Mouse (Mus musculus) retina, postnatal 1 day (tissue): ENCODE results near the gene Hps3.
A peak's percentile ranks its signal among the peaks of the same experiment; 100 is the strongest.
"Not testable (repeated sequence)": the region's sequence is repeated elsewhere in the genome, so short reads cannot be mapped to it uniquely, and the experiment has no call there.

ENCODE experiments used
- DNase-seq: peaks from one replicate; pipeline ENCODE4 v3.0.0-alpha.2; 2012

Hps3 gene

DNA sequence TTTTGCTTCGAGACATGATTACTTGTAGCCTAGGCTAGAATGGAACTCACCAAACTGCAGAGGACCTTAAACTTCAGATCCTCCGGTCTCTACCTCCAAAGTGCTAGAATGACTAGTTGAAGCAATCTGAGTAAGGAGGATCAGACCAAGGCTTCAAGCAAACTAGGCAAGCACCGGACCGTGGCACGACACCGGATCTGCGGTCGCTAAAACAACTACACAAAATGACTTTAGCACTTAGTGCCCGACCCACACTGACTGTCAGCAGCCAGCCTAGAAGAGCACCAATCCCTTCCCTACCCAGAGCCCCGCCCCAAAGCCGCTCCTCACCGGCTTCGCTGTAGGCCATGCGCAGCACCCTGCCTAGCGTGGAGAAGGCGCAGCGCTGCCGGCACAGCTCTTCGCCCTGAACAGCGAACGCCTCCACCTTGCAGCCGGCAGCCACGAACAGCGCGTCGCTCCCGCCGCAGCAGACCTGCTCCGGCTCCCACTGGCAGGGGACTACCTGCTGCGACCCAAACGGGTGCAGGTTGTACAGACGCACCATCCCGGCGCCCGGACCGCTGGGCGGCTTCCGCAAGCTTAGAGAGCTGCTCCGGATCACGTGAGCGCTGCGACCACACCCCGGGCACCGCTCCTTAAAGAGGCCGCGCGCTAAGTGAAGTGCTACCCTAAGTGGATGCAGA, at the start of gene Hps3:
Hps3 (minus strand) TSS at position 597 of the 686 bp plus-strand sequence.
- DNase-seq: peak; percentile 88

DNA sequence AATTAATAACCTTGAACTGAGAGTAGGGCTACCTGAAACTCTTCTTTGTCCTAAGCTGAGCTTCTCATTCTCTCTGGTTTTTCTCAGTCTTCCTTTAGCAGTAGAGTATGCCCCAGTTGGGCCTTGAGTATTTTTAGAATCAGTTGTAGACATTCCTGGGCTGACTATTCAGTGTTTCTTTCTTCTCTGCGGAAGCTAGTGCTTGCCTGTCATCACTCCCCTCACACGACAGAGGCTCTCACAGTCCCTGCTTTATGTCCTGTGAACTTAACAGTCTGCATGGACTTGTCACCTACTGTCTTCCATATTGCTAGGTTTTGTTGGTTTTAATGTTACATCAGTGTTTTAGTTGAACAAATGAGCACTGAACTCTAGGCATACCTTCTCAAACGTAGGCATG, 47.0 kb upstream of the Hps3 start:
- no peak for DNase-seq

DNA sequence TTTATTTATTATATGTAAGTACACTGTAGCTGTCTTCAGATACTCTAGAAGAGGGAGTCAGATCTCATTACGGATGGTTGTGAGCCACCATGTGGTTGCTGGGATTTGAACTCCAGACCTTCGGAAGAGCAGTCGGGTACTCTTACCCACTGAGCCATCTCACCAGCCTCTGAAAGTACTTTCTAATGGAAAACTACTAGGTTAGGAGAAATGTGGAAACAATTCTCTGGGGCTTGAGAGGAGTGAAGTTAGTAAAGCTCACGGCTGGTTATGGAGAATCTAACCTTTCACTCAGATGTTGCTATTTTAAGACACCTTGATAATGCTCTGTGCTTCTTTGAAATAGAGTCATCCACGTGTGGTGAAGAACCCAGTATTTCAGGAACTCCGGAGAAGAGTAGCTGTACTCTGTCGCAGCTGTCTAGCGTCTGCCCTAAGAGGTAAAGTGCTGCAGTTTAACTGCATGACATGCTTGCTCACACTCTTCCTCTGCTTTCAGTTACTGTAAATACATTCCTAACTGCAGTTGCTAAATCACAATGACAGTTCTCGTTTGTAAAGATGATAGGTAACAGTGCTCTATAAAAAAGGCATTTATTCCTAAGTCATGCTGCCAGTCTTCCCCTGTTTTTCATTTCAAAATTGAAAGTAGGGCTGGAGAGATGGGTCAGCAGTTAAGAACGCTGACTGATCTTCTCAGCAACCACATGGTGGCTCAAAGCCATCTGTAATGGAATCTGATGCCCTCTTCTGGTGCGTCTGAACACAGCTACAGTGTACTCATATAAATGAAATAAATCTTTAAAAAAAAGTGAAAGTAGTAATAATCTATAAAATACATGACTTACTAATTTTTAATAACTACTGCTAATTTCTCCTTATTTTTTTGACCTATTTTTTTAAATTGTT, 41.3 kb upstream of the Hps3 start:
- peak; percentile 6 for DNase-seq

DNA sequence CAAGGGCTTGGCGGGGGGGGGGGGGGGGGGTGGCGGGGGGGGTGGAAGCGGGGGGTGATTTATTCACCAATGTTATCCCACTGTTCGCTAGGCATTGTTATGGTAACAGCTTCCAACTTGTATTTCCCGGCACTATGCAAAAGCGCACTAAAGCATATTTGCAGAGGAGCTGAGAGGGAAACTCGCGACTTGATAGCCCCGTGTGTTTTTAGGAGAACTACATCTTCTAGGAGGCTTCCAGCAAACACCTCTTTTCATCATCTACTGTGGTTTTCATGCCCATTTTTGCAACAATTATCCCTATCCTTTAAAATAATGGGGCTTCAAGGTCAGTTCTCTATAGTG, 23.1 kb upstream of the Hps3 start:
- DNase-seq: no peak

DNA sequence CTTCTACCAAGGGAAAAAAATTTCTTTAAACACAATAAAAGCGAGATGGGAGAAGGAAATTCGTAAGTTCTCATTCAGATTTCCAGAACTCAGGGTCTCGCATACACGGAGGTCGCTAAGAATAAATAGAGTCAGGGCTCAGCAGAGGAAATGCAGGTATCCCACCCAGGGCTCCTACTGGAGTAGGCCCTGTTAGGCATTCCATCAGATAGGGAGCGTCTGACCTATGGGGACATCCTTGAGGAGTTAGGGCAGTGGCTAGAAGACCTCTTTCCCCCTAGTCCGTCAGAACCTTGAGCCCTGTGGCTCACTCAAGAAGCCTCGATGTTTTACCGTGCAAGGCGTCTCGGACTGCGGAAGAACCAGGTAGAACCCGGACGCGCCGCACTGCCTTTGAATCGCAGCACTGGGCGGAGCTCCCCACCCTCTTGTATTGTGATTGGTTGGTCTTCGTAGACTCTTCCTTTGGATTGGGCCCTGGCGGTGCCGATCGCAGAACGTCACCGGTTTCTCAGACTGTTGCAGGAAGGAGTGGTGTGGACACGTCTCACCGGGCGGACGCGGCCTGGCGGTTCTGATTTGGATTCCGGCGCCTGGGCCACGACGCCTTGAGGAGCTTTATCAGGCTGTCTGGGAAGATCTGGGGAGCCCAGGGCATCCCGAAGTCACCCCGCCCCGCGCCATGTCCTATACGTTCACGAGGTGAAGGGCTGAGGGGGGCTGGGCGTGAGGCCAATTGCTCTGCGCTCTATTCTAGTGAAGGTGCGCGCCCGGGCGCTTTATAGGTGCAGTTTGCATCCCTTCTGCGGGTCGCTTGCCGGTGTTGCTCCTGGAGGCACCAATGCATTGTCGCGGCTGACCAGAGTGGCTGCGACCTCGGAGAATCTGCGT, 22.4 kb upstream of the Hps3 start, which contains the start of gene Hltf:
Hltf (plus strand) TSS at position 506 of the 891 bp plus-strand sequence.
- peak; percentile 96 for DNase-seq

DNA sequence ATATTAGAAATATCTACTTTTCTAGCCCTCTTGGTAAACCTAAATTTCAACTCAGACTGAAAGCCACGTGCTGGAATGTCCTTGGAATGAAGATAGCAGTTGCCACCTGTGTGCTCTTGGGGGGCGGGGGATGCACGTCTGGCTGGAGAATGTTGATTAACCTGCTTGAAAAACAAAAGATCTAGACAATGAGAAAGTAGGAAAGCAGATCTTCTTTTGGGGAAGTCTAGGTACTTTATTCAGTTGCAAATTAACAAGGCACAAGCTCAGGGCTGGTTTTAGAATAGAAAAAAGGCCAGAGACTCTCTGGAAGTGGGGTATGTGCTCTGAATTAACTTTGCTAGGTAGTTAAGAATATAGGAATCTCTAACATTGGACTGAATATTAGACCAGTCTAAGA, 9.6 kb upstream of the Hps3 start:
- DNase-seq: not testable (repeated sequence)

DNA sequence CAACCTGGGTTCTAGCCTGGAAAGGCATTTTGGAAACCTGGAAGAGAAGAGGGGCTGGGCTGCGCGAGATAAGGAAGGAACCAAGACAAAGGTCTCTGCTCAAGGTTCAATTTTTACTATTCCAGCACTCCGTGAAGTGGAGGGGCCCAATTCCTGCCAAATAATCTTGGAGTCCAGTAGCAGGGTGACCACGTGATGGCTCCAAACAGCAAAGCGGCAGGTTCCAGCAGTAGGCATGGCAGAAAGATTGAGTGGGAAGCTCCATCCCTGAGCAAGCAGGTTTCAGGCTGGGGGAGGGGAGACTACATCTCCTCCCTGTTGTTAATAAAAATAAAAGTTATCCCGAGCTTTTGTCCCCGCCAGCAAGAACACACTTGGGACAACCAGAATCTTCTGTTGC, 6.3 kb upstream of the Hps3 start:
- not testable (repeated sequence) for DNase-seq

DNA sequence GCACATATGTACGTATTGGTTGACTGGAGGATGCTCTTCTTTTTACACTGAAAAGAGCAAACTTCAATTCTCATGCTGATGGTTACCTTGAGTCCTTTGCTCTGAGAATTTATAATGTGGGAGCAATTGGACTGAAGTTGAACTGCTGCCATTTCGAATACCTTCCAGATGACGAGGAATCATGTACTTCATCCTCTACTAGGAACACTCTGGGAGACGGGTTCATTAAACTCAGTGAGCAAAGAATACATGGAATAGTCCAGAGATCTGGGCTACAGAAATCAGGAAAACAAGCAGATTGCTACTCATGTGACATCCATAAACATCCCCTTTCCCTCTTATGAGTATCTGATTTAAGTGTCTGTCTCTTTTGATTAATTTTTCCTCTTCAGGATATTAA, 954 bp upstream of the Hps3 start:
- no peak for DNase-seq

DNA sequence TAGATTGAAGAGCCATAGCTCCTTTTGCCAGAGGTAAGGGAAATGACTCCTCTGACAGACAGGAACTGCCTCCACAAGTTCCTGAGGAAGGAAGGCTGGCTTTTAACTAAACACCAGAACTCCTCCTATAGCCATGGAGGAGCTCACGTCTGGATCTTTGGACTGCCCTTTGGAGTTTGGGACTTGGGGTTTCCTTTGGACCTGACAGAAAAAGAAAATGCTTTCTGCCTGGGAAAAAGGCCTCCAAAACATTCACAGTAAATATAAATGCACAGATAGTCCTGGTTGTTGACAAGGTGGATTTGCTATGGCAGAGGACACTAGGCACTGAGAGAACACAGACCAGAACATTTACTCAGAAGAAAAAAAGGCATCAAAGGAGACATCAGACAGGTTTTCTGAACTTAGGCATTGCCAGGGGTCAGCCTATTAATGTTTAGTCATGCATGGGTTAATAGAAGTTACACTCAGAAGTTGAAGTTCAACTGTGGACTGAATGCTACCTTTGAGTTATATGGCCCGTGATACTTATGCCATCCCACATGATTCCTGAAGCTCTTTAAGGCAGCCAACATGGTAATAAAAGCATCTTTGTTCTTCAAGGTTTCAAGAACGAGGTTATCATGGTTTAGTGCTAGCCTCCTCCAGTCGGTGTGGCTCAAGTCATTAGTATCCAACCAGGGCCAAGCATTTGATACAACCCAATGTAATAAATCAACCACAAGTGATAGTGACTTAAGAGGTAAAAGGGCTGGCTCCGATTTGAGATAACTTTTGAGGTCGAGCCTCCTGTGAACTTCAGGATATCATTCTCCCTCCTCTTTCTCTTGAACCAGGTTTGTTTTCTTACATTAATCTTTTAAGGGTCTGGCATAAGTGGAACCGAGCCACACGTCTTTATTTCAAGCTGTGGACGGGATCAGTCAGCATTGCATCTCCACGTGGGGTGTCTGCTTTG, 1.1 kb downstream of the Hps3 start:
- DNase-seq: no peak

DNA sequence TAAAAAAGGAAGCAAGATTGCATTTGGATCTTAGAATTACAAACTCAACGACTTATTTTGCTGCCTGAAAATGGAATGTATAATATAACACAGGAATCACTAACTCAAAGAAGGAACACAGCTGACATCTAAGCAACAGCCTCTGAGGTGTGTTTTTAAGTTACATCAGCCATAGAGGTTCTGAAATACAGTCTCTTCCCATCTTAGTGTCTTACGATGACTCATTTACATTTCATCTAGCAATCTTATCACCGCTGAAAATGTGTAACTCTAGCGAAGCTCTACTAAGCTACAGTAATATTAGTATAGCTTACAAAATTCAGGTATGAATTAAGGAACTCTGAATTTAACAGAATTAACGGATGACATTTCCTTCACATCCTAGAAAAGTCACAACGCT, 4.3 kb downstream of the Hps3 start:
- DNase-seq: no peak

DNA sequence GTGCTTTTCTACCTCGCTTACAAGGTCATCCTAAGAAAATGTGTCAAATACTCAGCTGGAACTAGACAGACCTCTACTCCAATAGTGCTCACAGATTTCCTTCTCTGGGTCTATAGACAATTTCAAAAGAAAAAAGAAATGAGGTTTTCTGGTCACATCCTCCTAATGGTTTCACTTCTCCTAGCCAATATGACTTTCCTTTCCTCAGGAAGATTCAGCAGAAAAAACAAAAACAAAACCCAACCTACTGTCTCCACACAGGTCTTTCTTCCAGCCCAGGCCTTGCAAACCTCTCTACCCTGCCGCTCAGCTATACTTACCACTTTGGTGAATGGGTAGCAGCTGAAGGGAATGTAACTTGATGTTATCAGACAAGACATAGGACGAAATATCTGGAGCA, 6.5 kb downstream of the Hps3 start:
- no peak for DNase-seq

DNA sequence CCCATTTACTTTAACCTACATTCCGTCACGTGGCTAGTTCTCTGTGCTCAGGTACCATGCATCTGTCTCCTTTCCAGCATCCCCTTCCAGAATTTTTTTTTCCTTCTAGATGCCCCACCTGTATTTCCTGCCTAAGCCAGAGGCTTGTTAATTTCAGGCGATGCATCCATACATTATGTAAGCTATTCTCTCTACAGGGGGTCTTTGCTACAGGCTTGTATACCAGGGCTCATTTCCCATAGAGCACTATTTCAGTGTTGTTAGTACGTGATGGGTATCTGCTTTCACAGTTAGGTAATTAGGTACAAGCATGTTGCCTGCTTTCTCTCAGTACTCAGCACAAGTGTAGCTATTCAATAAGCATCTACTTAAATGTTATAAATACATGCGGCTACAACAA, 7.3 kb downstream of the Hps3 start:
- no peak for DNase-seq

DNA sequence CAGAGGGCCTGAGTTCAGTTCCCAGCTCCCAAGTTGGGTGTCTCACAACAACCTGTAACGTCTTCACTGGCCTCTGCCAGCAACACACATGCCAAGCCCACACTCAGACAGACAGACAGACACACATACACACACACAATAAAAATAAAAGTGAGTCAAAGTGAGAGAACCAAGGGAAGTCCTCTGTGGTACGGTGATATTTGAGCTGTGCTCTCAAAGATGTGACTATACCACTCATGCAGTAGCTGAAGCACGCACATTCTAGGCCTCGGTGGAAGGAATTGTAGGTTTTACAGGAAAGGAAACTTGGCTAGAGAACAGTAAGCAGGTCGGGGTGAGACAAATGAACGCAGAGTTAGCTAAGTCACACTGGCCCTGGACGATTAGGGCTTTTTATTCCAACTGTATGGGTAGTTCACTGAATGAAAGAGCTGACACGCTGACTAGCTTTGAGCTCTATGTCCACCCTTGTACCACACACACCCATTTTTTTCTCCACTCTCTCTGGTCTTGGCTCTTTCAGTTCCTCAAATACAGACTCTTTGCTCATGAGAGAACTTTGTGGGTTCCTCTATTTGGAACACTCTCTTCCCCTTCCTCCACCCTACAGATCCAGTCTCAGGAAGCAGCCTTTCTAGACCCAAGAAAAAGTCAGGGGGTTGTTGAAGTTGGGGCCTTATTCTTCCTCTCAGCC, 8.0 kb downstream of the Hps3 start:
- DNase-seq: no peak

DNA sequence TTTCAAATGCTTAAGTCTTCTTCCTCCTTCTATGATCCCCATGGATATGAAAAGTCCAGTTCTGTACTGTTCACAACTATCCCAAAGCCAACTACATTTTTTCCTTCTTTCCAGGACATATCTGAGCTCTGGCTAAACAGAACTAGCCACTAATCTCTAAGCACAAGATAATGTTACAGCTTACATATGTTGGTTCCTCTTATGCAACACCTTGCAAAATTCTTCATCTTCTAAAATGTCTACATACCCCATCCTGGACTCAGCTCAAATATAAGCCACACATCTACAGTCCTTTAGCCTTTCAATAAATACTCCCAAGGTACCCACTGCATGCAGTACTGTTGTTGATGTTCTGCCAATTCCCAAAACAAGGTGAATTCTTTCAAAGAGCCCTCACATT, 8.6 kb downstream of the Hps3 start:
- no peak for DNase-seq

DNA sequence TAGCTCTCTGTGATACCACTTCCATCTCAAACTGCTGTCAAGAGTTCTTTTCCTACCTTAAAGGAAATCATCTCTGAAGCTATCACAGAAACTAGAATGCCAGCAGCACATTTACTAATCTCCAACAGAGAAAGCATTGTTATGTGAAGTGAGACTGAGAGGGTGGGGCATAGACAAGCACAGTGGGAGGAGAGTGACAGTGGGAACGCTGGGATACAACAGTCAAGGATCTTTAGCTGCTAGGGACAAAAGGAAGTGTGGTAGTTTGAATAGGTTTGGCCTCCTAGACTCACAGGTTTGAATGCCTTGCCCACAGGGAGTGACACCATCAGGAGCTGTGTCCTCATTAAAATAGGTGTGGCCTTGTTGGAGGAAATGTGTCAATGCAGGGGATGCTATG, 11.3 kb downstream of the Hps3 start:
- DNase-seq: no peak

DNA sequence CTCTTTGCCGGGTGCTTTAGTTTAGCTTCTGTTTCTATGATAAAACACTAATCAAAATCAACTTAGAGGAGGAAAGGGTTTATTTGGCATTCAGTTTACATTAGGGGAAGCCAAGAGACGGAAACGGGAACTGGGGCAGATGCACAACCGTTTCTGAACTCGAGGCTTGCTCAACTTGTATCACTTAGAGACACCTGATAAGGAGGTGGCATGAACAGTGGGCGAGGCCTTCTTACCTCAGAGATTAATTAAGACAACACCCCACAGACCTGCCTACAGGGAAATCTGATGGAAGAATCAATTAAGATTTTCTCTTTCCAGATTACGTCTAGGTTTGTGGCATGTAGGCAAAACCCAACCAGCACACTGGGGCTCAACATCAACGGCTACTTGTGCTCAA, 17.0 kb downstream of the Hps3 start:
- DNase-seq: no peak

DNA sequence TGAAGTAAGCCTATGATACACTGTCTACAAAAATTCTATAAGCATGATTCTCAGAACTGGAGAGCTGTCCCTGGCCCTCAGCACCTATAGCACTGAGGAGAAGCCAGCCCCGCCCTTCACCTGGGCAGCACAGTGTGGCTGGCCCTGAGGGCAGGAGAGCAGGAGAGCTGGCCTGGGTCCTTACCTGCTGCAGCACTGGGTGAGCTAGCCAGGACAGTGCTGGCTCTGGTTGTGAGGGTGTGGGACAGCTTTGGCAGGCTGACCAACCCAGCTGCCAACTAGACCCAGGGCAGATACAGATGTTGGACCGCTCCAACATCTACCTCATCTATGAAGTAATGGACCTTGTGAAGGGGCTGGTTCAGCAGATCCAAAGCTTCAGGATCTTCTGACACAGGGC, 20.7 kb downstream of the Hps3 start:
- no peak for DNase-seq

DNA sequence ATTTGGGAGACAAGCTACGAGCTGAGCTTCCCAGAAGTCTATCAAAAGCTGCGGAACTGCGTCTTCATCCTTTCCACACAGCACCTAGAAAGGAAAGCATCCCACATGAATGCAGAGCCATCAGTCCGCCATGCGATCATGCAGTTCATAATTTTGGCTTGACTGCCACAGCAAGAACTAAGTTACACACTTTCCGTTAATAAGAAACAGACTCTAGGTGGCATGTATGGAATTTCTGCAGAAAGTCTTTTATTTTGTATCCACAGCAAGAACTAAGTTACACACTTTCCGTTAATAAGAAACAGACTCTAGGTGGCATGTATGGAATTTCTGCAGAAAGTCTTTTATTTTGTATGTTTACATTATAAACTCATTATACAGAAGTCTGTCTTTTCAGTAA, 24.2 kb downstream of the Hps3 start:
- not testable (repeated sequence) for DNase-seq

DNA sequence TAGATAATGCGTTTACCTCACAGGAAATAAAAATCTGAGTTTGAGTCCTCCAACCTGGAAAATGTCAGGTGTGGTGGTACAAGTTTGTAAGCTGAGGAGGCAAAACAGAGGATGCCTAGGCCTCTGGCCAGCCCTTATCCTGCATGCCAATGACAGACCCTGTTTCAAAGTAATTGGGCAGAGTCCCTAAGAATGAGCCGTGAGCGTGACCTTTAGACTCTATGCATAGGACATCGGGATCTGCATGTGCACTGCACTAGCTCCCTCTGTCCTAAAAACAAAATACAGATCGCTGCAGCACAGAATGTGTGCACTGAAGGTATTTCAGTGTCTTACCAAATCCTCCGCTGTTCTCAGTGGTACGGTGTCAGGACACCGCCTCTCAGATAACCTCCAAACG, 24.7 kb downstream of the Hps3 start:
- no peak for DNase-seq

DNA sequence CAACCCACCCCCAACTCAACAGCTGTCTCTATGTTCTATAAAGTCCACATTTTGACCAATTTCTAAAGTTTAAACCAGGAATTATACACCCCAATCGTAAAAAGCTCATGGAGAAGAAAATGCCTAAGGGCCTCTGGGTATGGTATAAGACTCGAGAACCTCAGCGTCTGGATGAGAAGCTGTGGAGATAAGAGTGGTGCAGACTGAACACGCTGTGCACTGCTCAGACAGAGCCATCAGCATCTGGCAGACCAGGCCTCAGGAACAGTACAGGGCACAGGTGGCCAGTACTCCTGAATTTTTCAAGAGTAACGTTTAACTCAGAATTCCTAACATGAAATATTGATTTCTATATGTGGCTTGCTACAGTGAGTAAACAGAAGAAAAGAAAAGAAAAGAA, 27.4 kb downstream of the Hps3 start:
- no peak for DNase-seq

DNA sequence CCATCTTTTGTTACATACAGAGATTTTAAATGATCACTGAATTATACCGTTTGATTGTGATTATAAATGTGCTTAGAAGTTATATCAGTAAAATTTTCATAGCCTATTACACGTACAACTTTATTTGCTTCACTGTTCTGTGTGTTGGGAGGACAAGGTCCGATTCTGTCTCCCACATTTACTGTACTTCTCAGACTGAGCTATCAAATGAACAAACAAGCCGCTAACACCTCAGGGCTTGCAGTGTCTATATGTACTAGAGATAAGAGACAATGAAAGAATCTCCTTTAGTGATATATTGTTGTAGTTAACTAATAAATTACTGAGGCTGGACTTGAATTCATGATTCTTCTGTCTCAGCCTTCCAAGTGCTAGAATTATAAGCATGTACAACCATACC, 27.8 kb downstream of the Hps3 start:
- no peak for DNase-seq

DNA sequence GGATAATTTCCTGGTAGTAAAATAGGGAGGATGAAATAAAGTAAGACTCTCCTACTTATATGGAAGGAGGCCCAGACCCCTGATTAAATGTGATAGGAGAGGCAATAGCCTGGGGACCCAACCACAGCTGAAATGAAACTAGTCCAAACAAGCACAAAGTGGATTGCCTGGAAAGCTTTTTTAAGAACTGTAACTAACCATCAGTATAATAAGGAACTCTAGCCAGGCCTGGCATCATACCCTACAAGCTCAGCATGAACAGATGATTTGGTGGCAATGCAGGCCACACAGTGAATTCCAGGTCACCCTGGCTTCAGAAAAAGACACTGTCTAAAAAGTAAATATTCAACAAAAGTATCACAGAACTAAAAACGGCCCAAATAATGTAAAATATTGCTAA, 29.5 kb downstream of the Hps3 start:
- DNase-seq: no peak
